In the genomic region with DNA sequence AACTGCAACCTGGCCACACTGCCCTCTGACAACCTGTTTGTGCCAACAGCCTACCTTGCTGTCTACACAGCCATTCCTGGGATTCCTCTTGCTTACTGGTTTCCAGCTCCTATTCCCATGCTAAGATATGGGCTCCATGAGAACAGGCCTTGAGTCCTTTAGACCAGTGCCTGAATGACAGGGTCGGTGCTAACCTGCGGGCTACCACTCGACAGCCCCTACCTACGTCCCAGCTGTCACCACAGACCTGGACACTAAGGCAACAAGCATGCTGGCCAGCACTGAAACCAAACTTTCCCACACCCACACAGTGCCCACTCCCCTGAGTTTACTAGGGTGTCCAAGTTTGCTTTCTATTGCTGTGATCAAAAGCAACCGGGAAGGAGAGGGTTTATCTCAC, we compare ENCODE assay signal across 13 mouse cellular contexts. TPM values are rescaled to one million over a fixed set of nuclear protein-coding genes. Genes with fewer than 3 reads are reported as not detected.
DNase-seq lines count a peak whose midpoint lies in the region; ATAC-seq and TF ChIP-seq lines count a peak whose summit lies in the region.
"Had no signal": no experiment of that assay in that cellular context is flagged by ENCODE, and none has a peak within 500 bp of the region (broad histone marks: within the 10 kb centered on the region; RNA-seq: fewer than 3 reads in every experiment).

No protein-coding gene starts in this region.

- DNase-seq in forebrain, postnatal 0 days = no peak
- DNase-seq in lung, embryonic 14.5 days = no peak
- no peak for DNase-seq in lung, adult 2 months
- DNase-seq in G1E (ENCODE audit: low spot score) = no peak
- DNase-seq in ovary, postnatal 14 days (ENCODE audit: low spot score) = no peak
- no peak for DNase-seq in cerebellum, postnatal 25 days
- DNase-seq: B cell, adult 2 months; gastrocnemius, adult 2 months had no signal

- no peak for TF ChIP-seq POLR2A in lung, adult 2 months (IDR thresholded peaks at IDR 0.05; ENCODE audit: borderline replicate concordance, extremely low read depth, low read depth, low read length)

- WGBS in forebrain, embryonic 13.5 days = 95% methylated on average over 5 of the region's 5 CpGs
- WGBS in forebrain, postnatal 0 days = 96% methylated on average over 5 of the region's 5 CpGs
- WGBS in lung, embryonic 14.5 days = 95% methylated on average over 5 of the region's 5 CpGs
- WGBS in lung, adult 2 months = 86% methylated on average over 5 of the region's 5 CpGs
- 98% methylated on average over 5 of the region's 5 CpGs for WGBS in limb, embryonic 15.5 days

- H3K4me2 ChIP-seq in forebrain, embryonic 13.5 days = peak overlapping the region; percentile 97
- no peak overlapping the region for H3K4me2 ChIP-seq in forebrain, postnatal 0 days (ENCODE audit: low read depth)
- peak overlapping the region; percentile 95 for H3K4me2 ChIP-seq in lung, embryonic 14.5 days
- H3K4me2 ChIP-seq in limb, embryonic 15.5 days = peak overlapping the region; percentile 92; the same call in 1 of the 2 replicates

- no peak overlapping the region for H3K27ac ChIP-seq in forebrain, embryonic 13.5 days
- H3K27ac ChIP-seq in forebrain, postnatal 0 days (ENCODE audit: low read depth, low read length) = no peak overlapping the region
- H3K27ac ChIP-seq in lung, embryonic 14.5 days (ENCODE audit: low read depth) = no peak overlapping the region
- no peak overlapping the region for H3K27ac ChIP-seq in limb, embryonic 15.5 days
- H3K27ac ChIP-seq: gastrocnemius, adult 2 months; left cerebral cortex, adult 2 months had no signal

- no peak overlapping the region for H3K9ac ChIP-seq in forebrain, embryonic 13.5 days
- no peak overlapping the region for H3K9ac ChIP-seq in forebrain, postnatal 0 days
- H3K9ac ChIP-seq in lung, embryonic 14.5 days = no peak overlapping the region
- no peak overlapping the region for H3K9ac ChIP-seq in limb, embryonic 15.5 days

- H3K9me3 ChIP-seq in forebrain, embryonic 13.5 days (replicated peaks) = no peaks in the 10 kb centered on the region
- H3K9me3 ChIP-seq in forebrain, postnatal 0 days (ENCODE audit: low read length) = no peaks in the 10 kb centered on the region
- no peaks in the 10 kb centered on the region for H3K9me3 ChIP-seq in lung, embryonic 14.5 days (ENCODE audit: low read depth, low read length)
- no peaks in the 10 kb centered on the region for H3K9me3 ChIP-seq in G1E (replicated peaks)
- no peaks in the 10 kb centered on the region for H3K9me3 ChIP-seq in limb, embryonic 15.5 days

- H3K4me1 ChIP-seq in forebrain, embryonic 13.5 days = peaks cover 19% of the 10 kb centered on the region
- H3K4me1 ChIP-seq in forebrain, postnatal 0 days (ENCODE audit: insufficient read depth) = peaks cover 9% of the 10 kb centered on the region
- peaks cover 3% of the 10 kb centered on the region; the same call in 1 of the 2 replicates for H3K4me1 ChIP-seq in lung, embryonic 14.5 days (ENCODE audit: insufficient read depth)
- no peaks in the 10 kb centered on the region for H3K4me1 ChIP-seq in lung, adult 2 months (ENCODE audit: control insufficient read depth, insufficient read depth, low read length)
- peaks cover 24% of the 10 kb centered on the region for H3K4me1 ChIP-seq in G1E (ENCODE audit: insufficient read depth, low read depth, low read length)
- peaks cover 19% of the 10 kb centered on the region for H3K4me1 ChIP-seq in limb, embryonic 15.5 days

- 0 out of 2 replicates have a peak, but pooled peaks cover 2% of the 10 kb centered on the region for H3K27me3 ChIP-seq in forebrain, embryonic 13.5 days
- no peaks in the 10 kb centered on the region for H3K27me3 ChIP-seq in forebrain, postnatal 0 days (ENCODE audit: insufficient read depth, low read length)
- no peaks in the 10 kb centered on the region for H3K27me3 ChIP-seq in lung, embryonic 14.5 days (ENCODE audit: insufficient read depth, low read length)
- peaks cover 6% of the 10 kb centered on the region for H3K27me3 ChIP-seq in G1E (ENCODE audit: insufficient read depth, low read length)
- no peaks in the 10 kb centered on the region for H3K27me3 ChIP-seq in limb, embryonic 15.5 days

- no peak for ATAC-seq in forebrain, embryonic 13.5 days
- ATAC-seq in forebrain, postnatal 0 days = no peak
- no peak for ATAC-seq in lung, embryonic 14.5 days (ENCODE audit: insufficient read depth)
- no peak for ATAC-seq in G1E (ENCODE audit: extremely low read depth, insufficient number of reproducible peaks, low FRiP score, poor library complexity, severe bottlenecking)
- no peak for ATAC-seq in limb, embryonic 15.5 days (ENCODE audit: insufficient number of reproducible peaks, low FRiP score, low TSS enrichment, low read depth)
- ATAC-seq: inflammation-experienced regulatory T-cells, adult 6 months; lung, postnatal 0 days had no signal

- no peaks in the 10 kb centered on the region for H3K36me3 ChIP-seq in forebrain, embryonic 13.5 days (ENCODE audit: poor library complexity, severe bottlenecking)
- no peaks in the 10 kb centered on the region for H3K36me3 ChIP-seq in forebrain, postnatal 0 days (ENCODE audit: insufficient read depth)
- no peaks in the 10 kb centered on the region for H3K36me3 ChIP-seq in lung, embryonic 14.5 days (ENCODE audit: insufficient read depth)
- peaks cover 6% of the 10 kb centered on the region for H3K36me3 ChIP-seq in G1E (replicated peaks)
- no peaks in the 10 kb centered on the region for H3K36me3 ChIP-seq in limb, embryonic 15.5 days

- H3K4me3 ChIP-seq in forebrain, embryonic 13.5 days = peak overlapping the region; percentile 91; the same call in 1 of the 2 replicates
- H3K4me3 ChIP-seq in forebrain, postnatal 0 days (ENCODE audit: low read depth, low read length) = no peak overlapping the region
- H3K4me3 ChIP-seq in lung, embryonic 14.5 days (ENCODE audit: low read depth, low read length) = peak overlapping the region; percentile 89; the same call in 1 of the 2 replicates
- H3K4me3 ChIP-seq in lung, adult 2 months (replicated peaks; ENCODE audit: extremely low read depth, low read depth, low read length) = no peak overlapping the region
- H3K4me3 ChIP-seq in G1E (ENCODE audit: low read depth, low read length) = peak overlapping the region; percentile 35; the same call in 1 of the 2 replicates
- 0 out of 2 replicates have a peak overlapping the region, but pooled peaks have one; percentile 93 for H3K4me3 ChIP-seq in limb, embryonic 15.5 days

- TF ChIP-seq CTCF in forebrain, postnatal 0 days (IDR thresholded peaks at IDR 0.05; ENCODE audit: low read depth) = no peak
- no peak for TF ChIP-seq CTCF in lung, embryonic 14.5 days (IDR thresholded peaks at IDR 0.05; ENCODE audit: low read depth)
- TF ChIP-seq CTCF in lung, adult 2 months (IDR thresholded peaks at IDR 0.05; ENCODE audit: insufficient read depth, low read length) = no peak
- TF ChIP-seq CTCF in G1E (IDR thresholded peaks at IDR 0.05; ENCODE audit: low read depth, low read length) = no peak

RNA-seq across cellular contexts. Expression of gene Klhdc4, which starts 1.6 kb away (rescaled TPM):
- polyA plus RNA-seq in forebrain, embryonic 13.5 days (2015; fragmentation: Nextera tagmentation; extraction: Ambion mirVana) = 44.3 and 50.6 TPM in 2 replicates
- total RNA-seq in forebrain, postnatal 0 days (2014; rRNA removed) = 46.1 and 51.4 TPM in 2 replicates
- 40.1 and 40.3 TPM in 2 replicates for polyA plus RNA-seq in forebrain, postnatal 0 days (2015; fragmentation: Nextera tagmentation; extraction: Ambion mirVana)
- polyA plus RNA-seq in lung, embryonic 14.5 days (2014; fragmentation: Nextera tagmentation; extraction: Ambion mirVana) = 42.2 and 47.7 TPM in 2 replicates
- 32.9 and 36.1 TPM in 2 replicates for polyA plus RNA-seq in lung, adult 2 months (2012; rRNA removed)
- total RNA-seq in G1E (2014; fragmentation: Nextera tagmentation) (9.1 and 12.3 TPM in 2 replicates), G1E (2017) (15.4 and 15.9 TPM in 2 replicates)
- 44.5 and 47.8 TPM in 2 replicates for polyA plus RNA-seq in G1E (2012)
- polyA plus RNA-seq in limb, embryonic 15.5 days (2015; fragmentation: Nextera tagmentation; extraction: Ambion mirVana) = 31.5 and 34.2 TPM in 2 replicates

Comparison
In these comparisons a context has a peak if more than half of its experiments do, and no peak if none do; other contexts are left out.
1. H3K4me3 ChIP-seq: peak in forebrain, embryonic 13.5 days (single experiment), lung, embryonic 14.5 days (single experiment), G1E (single experiment) and limb, embryonic 15.5 days (single experiment); none in forebrain, postnatal 0 days (single experiment) and lung, adult 2 months (single experiment).